29 mouse cellular contexts compared by ENCODE assay signal in genomic region chr6:141984644-141985043, GRCm38 (mm10). TPM values are rescaled to one million over a fixed set of nuclear protein-coding genes. Genes with fewer than 3 reads are reported as not detected.
"Had no signal": no experiment of that assay in that cellular context is flagged by ENCODE, and none has a peak within 500 bp of the region (broad histone marks: within the 10 kb centered on the region; RNA-seq: fewer than 3 reads in every experiment).

No protein-coding gene starts in this region.

- H3K27ac ChIP-seq: limb, embryonic 12.5 days; limb, embryonic 15.5 days; liver, embryonic 14.5 days; macrophage; midbrain, embryonic 15.5 days; neural tube, embryonic 13.5 days; stomach, postnatal 0 days had no signal

- H3K27me3 ChIP-seq: limb, embryonic 15.5 days; midbrain, embryonic 15.5 days; neural tube, embryonic 13.5 days had no signal

- DNase-seq: left cerebral cortex, postnatal 4 days; liver, postnatal 0 days; lung, embryonic 14.5 days; right cerebral cortex, adult 18-20 months; right cerebral cortex, postnatal 14 days; right cerebral cortex, postnatal 4 days; thymus, adult 2 months; thymus, postnatal 14 days; thymus, postnatal 4 days had no signal

- H3K36me3 ChIP-seq: limb, embryonic 12.5 days; limb, embryonic 15.5 days; midbrain, embryonic 15.5 days; neural tube, embryonic 13.5 days had no signal

- ATAC-seq: intestine, postnatal 0 days; liver, postnatal 0 days; lung, postnatal 0 days; midbrain, embryonic 15.5 days had no signal

- H3K4me3 ChIP-seq: limb, embryonic 12.5 days; limb, embryonic 15.5 days; midbrain, embryonic 15.5 days; myocyte; neural tube, embryonic 13.5 days had no signal

- H3K4me1 ChIP-seq: limb, embryonic 12.5 days; limb, embryonic 15.5 days; midbrain, embryonic 15.5 days; neural tube, embryonic 13.5 days had no signal

- H3K9me3 ChIP-seq: limb, embryonic 12.5 days; limb, embryonic 15.5 days; midbrain, embryonic 15.5 days; neural tube, embryonic 13.5 days had no signal

- H3K9ac ChIP-seq: limb, embryonic 12.5 days; limb, embryonic 15.5 days; liver, embryonic 14.5 days; liver, postnatal 0 days; lung, embryonic 14.5 days; midbrain, embryonic 15.5 days; neural tube, embryonic 13.5 days had no signal

- H3K4me2 ChIP-seq: limb, embryonic 12.5 days; limb, embryonic 15.5 days; liver, embryonic 11.5 days; lung, embryonic 14.5 days; midbrain, embryonic 15.5 days; neural tube, embryonic 13.5 days had no signal

RNA-seq across cellular contexts. Expression of gene Gm6614, which starts 26.6 kb away (rescaled TPM):
- total RNA-seq: layer of hippocampus, adult 18-20 months; layer of hippocampus, postnatal 14 days; left cerebral cortex, adult 8-10 months; left cerebral cortex, postnatal 14 days; left cerebral cortex, postnatal 4 days; megakaryocyte, adult 5-6 weeks; monocyte, adult 5-6 weeks; neutrophil, adult 5-6 weeks had no signal
- polyA plus RNA-seq: intestine, embryonic 14.5 days; intestine, postnatal 0 days; limb, embryonic 12.5 days; limb, embryonic 15.5 days; liver, embryonic 11.5 days; liver, embryonic 14.5 days; liver, postnatal 0 days; lung, embryonic 14.5 days; lung, postnatal 0 days; macrophage; midbrain, embryonic 15.5 days; myocyte; neural tube, embryonic 13.5 days; stomach, embryonic 14.5 days; stomach, postnatal 0 days; thymus, adult 2 months had no signal

RNA-seq across cellular contexts. Expression of gene Slco1a1, which starts 37.9 kb away (rescaled TPM):
- total RNA-seq: layer of hippocampus, adult 18-20 months; layer of hippocampus, postnatal 14 days; left cerebral cortex, adult 8-10 months; left cerebral cortex, postnatal 14 days; left cerebral cortex, postnatal 4 days; megakaryocyte, adult 5-6 weeks; monocyte, adult 5-6 weeks; neutrophil, adult 5-6 weeks had no signal
- polyA plus RNA-seq: intestine, embryonic 14.5 days; intestine, postnatal 0 days; limb, embryonic 12.5 days; limb, embryonic 15.5 days; liver, embryonic 11.5 days; liver, embryonic 14.5 days; lung, embryonic 14.5 days; lung, postnatal 0 days; macrophage; midbrain, embryonic 15.5 days; myocyte; neural tube, embryonic 13.5 days; stomach, embryonic 14.5 days; stomach, postnatal 0 days; thymus, adult 2 months had no signal
